ENCODE assay signal across 9 mouse cellular contexts in genomic region chr3:90613461-90614147, GRCm38 (mm10). TPM values are rescaled to one million over a fixed set of nuclear protein-coding genes. Genes with fewer than 3 reads are reported as not detected.
DNase-seq lines count a peak whose midpoint lies in the region; ATAC-seq and TF ChIP-seq lines count a peak whose summit lies in the region.
"Had no signal": no experiment of that assay in that cellular context is flagged by ENCODE, and none has a peak within 500 bp of the region (broad histone marks: within the 10 kb centered on the region; RNA-seq: fewer than 3 reads in every experiment).

No protein-coding gene starts in this region.

- no peak for DNase-seq in kidney, adult 18-20 months
- no peak for DNase-seq in T-cell, adult 2 months (ENCODE audit: low spot score)
- no peak for DNase-seq in frontal cortex, postnatal 25 days (ENCODE audit: low spot score in 2 of 2)
- no peak for DNase-seq in adrenal gland, adult 18-20 months (ENCODE audit: low spot score in 2 of 2)

- no peaks in the 10 kb centered on the region for H3K4me1 ChIP-seq in kidney, embryonic 14.5 days (ENCODE audit: control insufficient read depth, insufficient read depth, low read length)
- peaks cover 3% of the 10 kb centered on the region for H3K4me1 ChIP-seq in bone marrow, adult 2 months (ENCODE audit: control insufficient read depth, insufficient read depth, low read length)
- H3K4me1 ChIP-seq in hindbrain, embryonic 13.5 days (replicated peaks), result peaks cover 10% of the 10 kb centered on the region
- H3K4me1 ChIP-seq in midbrain, embryonic 13.5 days (replicated peaks), result peaks cover 7% of the 10 kb centered on the region

- peak overlapping the region; percentile 12; the same call in 1 of the 2 replicates for H3K27ac ChIP-seq in kidney, embryonic 14.5 days (ENCODE audit: low read depth, low read length)
- H3K27ac ChIP-seq in bone marrow, adult 2 months (ENCODE audit: control insufficient read depth, insufficient read depth, low read depth, low read length, poor library complexity), result peak overlapping the region; percentile 55
- no peak overlapping the region for H3K27ac ChIP-seq in hindbrain, embryonic 13.5 days
- H3K27ac ChIP-seq in midbrain, embryonic 13.5 days, result no peak overlapping the region

- H3K9me3 ChIP-seq in kidney, embryonic 14.5 days (ENCODE audit: control insufficient read depth, low read length), result no peaks in the 10 kb centered on the region
- no peaks in the 10 kb centered on the region for H3K9me3 ChIP-seq in hindbrain, embryonic 13.5 days
- no peaks in the 10 kb centered on the region for H3K9me3 ChIP-seq in midbrain, embryonic 13.5 days

- no peak for TF ChIP-seq CTCF in bone marrow, adult 2 months (IDR thresholded peaks at IDR 0.05; ENCODE audit: control insufficient read depth, insufficient read depth, low read length)

- H3K9ac ChIP-seq in kidney, embryonic 14.5 days (ENCODE audit: low read depth, low read length), result peak overlapping the region; percentile 54; the same call in 1 of the 2 replicates
- H3K9ac ChIP-seq in hindbrain, embryonic 13.5 days, result peak overlapping the region; percentile 20; the same call in 1 of the 2 replicates
- no peak overlapping the region for H3K9ac ChIP-seq in midbrain, embryonic 13.5 days (replicated peaks)

- no peaks in the 10 kb centered on the region for H3K27me3 ChIP-seq in kidney, embryonic 14.5 days (ENCODE audit: control insufficient read depth, insufficient read depth, low read length)
- H3K27me3 ChIP-seq in hindbrain, embryonic 13.5 days, result peaks cover 18% of the 10 kb centered on the region
- peaks cover 10% of the 10 kb centered on the region for H3K27me3 ChIP-seq in midbrain, embryonic 13.5 days

- H3K36me3 ChIP-seq in kidney, embryonic 14.5 days (ENCODE audit: control insufficient read depth, insufficient read depth, low read length), result no peaks in the 10 kb centered on the region
- H3K36me3 ChIP-seq in hindbrain, embryonic 13.5 days, result no peaks in the 10 kb centered on the region
- H3K36me3 ChIP-seq in midbrain, embryonic 13.5 days, result no peaks in the 10 kb centered on the region

- H3K4me2 ChIP-seq in kidney, embryonic 14.5 days (replicated peaks; ENCODE audit: low read depth, low read length), result peak overlapping the region; percentile 72
- H3K4me2 ChIP-seq in hindbrain, embryonic 13.5 days, result peak overlapping the region; percentile 62
- H3K4me2 ChIP-seq in midbrain, embryonic 13.5 days (replicated peaks), result peak overlapping the region; percentile 65

- peak overlapping the region; percentile 40 for H3K4me3 ChIP-seq in kidney, embryonic 14.5 days (ENCODE audit: low read length)
- peak overlapping the region; percentile 75 for H3K4me3 ChIP-seq in bone marrow, adult 2 months (replicated peaks; ENCODE audit: control insufficient read depth, low read depth, low read length)
- peak overlapping the region; percentile 31; the same call in 1 of the 2 replicates for H3K4me3 ChIP-seq in hindbrain, embryonic 13.5 days
- no peak overlapping the region for H3K4me3 ChIP-seq in midbrain, embryonic 13.5 days (replicated peaks)

- 58% methylated on average over 7 of the region's 7 CpGs for WGBS in kidney, embryonic 14.5 days
- 26% methylated on average over 7 of the region's 7 CpGs for WGBS in bone marrow, adult 2 months
- 70% methylated on average over 7 of the region's 7 CpGs for WGBS in hindbrain, embryonic 13.5 days
- WGBS in midbrain, embryonic 13.5 days, result 74% methylated on average over 7 of the region's 7 CpGs

- peak; percentile 8; the same call in 1 of the 2 replicates for ATAC-seq in kidney, embryonic 14.5 days (ENCODE audit: low FRiP score, low TSS enrichment)
- 0 out of 2 replicates have a peak, but pooled peaks have one; percentile 14 for ATAC-seq in hindbrain, embryonic 13.5 days (ENCODE audit: low FRiP score)
- no peak for ATAC-seq in midbrain, embryonic 13.5 days

- no peak for TF ChIP-seq POLR2A in bone marrow, adult 2 months (IDR thresholded peaks at IDR 0.05; ENCODE audit: borderline replicate concordance, control insufficient read depth, low read depth, low read length)

RNA-seq across cellular contexts. Expression of gene S100a6, which starts 0.9 kb away (rescaled TPM):
- 115 and 148 TPM in 2 replicates for polyA plus RNA-seq in kidney, embryonic 14.5 days (2014; fragmentation: Nextera tagmentation; extraction: Ambion mirVana)
- 391 and 969 TPM in 2 replicates for polyA plus RNA-seq in bone marrow, adult 2 months (2011; ENCODE audit: insufficient read depth, insufficient read length, low replicate concordance, missing spikeins)
- 38.4 and 42.3 TPM in 2 replicates for polyA plus RNA-seq in hindbrain, embryonic 13.5 days (2015; fragmentation: Nextera tagmentation; extraction: Ambion mirVana)
- 19.7 and 25.0 TPM in 2 replicates for polyA plus RNA-seq in midbrain, embryonic 13.5 days (2015; fragmentation: Nextera tagmentation; extraction: Ambion mirVana)
- 100 to 1,000 TPM in 1 of 2 experiments, 10 to 100 TPM in 1; 40.3 to 108 TPM for total RNA-seq in adrenal gland, adult 18-20 months (2021)

RNA-seq across cellular contexts. Expression of gene S100a5, which starts 5.3 kb away (rescaled TPM):
- polyA plus RNA-seq in kidney, embryonic 14.5 days (2014; fragmentation: Nextera tagmentation; extraction: Ambion mirVana), result 0.56 TPM in 1 of 2 replicates, not detected in the other
- not detected in 2 replicates for polyA plus RNA-seq in bone marrow, adult 2 months (2011; ENCODE audit: insufficient read depth, insufficient read length, low replicate concordance, missing spikeins)
- not detected in 2 replicates for polyA plus RNA-seq in hindbrain, embryonic 13.5 days (2015; fragmentation: Nextera tagmentation; extraction: Ambion mirVana)
- polyA plus RNA-seq in midbrain, embryonic 13.5 days (2015; fragmentation: Nextera tagmentation; extraction: Ambion mirVana), result not detected in 2 replicates
- not detected for total RNA-seq in adrenal gland, adult 18-20 months (2021)

RNA-seq across cellular contexts. Expression of gene S100a4, which starts 10.0 kb away (rescaled TPM):
- 2.7 and 3.9 TPM in 2 replicates for polyA plus RNA-seq in kidney, embryonic 14.5 days (2014; fragmentation: Nextera tagmentation; extraction: Ambion mirVana)
- polyA plus RNA-seq in bone marrow, adult 2 months (2011; ENCODE audit: insufficient read depth, insufficient read length, low replicate concordance, missing spikeins), result 71.4 and 238 TPM in 2 replicates
- 0.75 and 1.5 TPM in 2 replicates for polyA plus RNA-seq in hindbrain, embryonic 13.5 days (2015; fragmentation: Nextera tagmentation; extraction: Ambion mirVana)
- polyA plus RNA-seq in midbrain, embryonic 13.5 days (2015; fragmentation: Nextera tagmentation; extraction: Ambion mirVana), result 0.83 and 1.1 TPM in 2 replicates
- total RNA-seq in adrenal gland, adult 18-20 months (2021), result 10 to 100 TPM in 1 of 2 experiments, 1 to 10 TPM in 1; 5.1 to 14.9 TPM

RNA-seq across cellular contexts. Expression of gene Gm42674, which starts 11.9 kb away (rescaled TPM):
- polyA plus RNA-seq in kidney, embryonic 14.5 days (2014; fragmentation: Nextera tagmentation; extraction: Ambion mirVana), result not detected in 2 replicates
- polyA plus RNA-seq in bone marrow, adult 2 months (2011; ENCODE audit: insufficient read depth, insufficient read length, low replicate concordance, missing spikeins), result not detected in 2 replicates
- not detected in 2 replicates for polyA plus RNA-seq in hindbrain, embryonic 13.5 days (2015; fragmentation: Nextera tagmentation; extraction: Ambion mirVana)
- polyA plus RNA-seq in midbrain, embryonic 13.5 days (2015; fragmentation: Nextera tagmentation; extraction: Ambion mirVana), result not detected in 2 replicates
- not detected for total RNA-seq in adrenal gland, adult 18-20 months (2021)
- total RNA-seq: gastrocnemius, adult 8-10 months had no signal

RNA-seq across cellular contexts. Expression of gene S100a2, which starts 23.6 kb away (rescaled TPM):
- not detected in 2 replicates for polyA plus RNA-seq in kidney, embryonic 14.5 days (2014; fragmentation: Nextera tagmentation; extraction: Ambion mirVana)
- not detected in 2 replicates for polyA plus RNA-seq in bone marrow, adult 2 months (2011; ENCODE audit: insufficient read depth, insufficient read length, low replicate concordance, missing spikeins)
- not detected in 2 replicates for polyA plus RNA-seq in hindbrain, embryonic 13.5 days (2015; fragmentation: Nextera tagmentation; extraction: Ambion mirVana)
- polyA plus RNA-seq in midbrain, embryonic 13.5 days (2015; fragmentation: Nextera tagmentation; extraction: Ambion mirVana), result not detected in 2 replicates
- total RNA-seq in adrenal gland, adult 18-20 months (2021), result not detected
- total RNA-seq: gastrocnemius, adult 8-10 months had no signal

Comparison
In these comparisons a context has a peak if more than half of its experiments do, and no peak if none do; other contexts are left out.
1. H3K27ac ChIP-seq: peak in kidney, embryonic 14.5 days (single experiment) and bone marrow, adult 2 months (single experiment); none in hindbrain, embryonic 13.5 days (single experiment) and midbrain, embryonic 13.5 days (single experiment).
2. RNA of gene S100a4, which starts 10.0 kb away (polyA plus RNA-seq): 71.4 to 238 TPM in bone marrow, adult 2 months; 2.7 to 3.9 TPM in kidney, embryonic 14.5 days, 0.75 to 1.5 TPM in hindbrain, embryonic 13.5 days and 0.83 to 1.1 TPM in midbrain, embryonic 13.5 days; every median in the first group is over 10 times any median in the second.
3. Peak in every context shown above with its lines, with median percentiles within 50 percentile points of each other: H3K4me2 ChIP-seq.